Mouse (Mus musculus) c-Kit-positive CD71-positive TER-119-negative erythroid progenitor cells, embryonic 14.5 days (primary cell): ENCODE measurements around the gene Chn1.

ENCODE experiments used
- DNase-seq: peaks from one replicate; pipeline ENCODE4 v3.0.0-alpha.2; 2013; ENCODE audit warnings: low read depth

Gene Chn1

GRCm38 (mm10) chr2:73592231-73593100 lies 182.7 kb downstream of the Chn1 start:
- DNase-seq, result no peak

GRCm38 (mm10) chr2:73591246-73591645 lies 183.9 kb downstream of the Chn1 start:
- no peak for DNase-seq

GRCm38 (mm10) chr2:73590106-73590505 lies 185.0 kb downstream of the Chn1 start:
- no peak for DNase-seq

GRCm38 (mm10) chr2:73588951-73589350 lies 186.2 kb downstream of the Chn1 start:
- DNase-seq, result no peak

- no peak for DNase-seq
Measured at GRCm38 (mm10) chr2:73587109-73587506, 188.0 kb downstream of the Chn1 start.

DNA sequence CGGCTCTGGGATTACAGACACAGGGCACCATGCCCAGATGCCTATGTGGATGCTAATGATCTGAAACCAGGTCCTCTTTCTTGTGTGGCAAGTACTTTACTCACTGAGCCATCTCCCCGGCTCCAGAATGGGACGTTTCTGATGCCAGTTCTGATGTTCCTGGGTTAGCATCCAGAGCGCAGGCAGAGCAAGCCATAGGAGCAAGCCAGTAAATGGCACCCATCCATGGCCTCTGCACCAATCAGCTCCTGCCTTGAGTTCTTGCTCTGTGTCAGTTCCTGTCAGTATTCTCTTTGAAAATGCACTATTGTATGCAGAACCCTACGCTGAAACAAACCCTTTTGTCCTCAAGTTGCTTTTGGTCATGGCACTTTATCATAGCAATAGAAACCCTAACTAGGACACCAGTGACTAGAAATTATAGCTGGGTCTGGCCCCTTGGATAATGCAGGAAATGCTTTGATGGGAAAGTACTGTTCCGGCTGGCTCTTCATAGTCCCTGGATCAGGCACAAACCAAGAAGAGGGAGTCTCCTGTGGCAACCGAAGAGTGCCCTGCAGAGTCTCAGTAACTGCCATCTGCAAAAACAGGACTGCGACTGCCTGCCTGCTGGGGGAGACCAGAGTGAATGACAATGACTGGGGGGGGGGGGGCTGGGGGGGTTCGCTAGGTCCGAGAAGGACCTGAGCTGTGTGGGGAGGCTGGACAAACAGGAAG lies 188.6 kb downstream of the Chn1 start:
- DNase-seq, result no peak

GRCm38 (mm10) chr2:73585347-73585831 lies 189.8 kb downstream of the Chn1 start:
- no peak for DNase-seq

DNA sequence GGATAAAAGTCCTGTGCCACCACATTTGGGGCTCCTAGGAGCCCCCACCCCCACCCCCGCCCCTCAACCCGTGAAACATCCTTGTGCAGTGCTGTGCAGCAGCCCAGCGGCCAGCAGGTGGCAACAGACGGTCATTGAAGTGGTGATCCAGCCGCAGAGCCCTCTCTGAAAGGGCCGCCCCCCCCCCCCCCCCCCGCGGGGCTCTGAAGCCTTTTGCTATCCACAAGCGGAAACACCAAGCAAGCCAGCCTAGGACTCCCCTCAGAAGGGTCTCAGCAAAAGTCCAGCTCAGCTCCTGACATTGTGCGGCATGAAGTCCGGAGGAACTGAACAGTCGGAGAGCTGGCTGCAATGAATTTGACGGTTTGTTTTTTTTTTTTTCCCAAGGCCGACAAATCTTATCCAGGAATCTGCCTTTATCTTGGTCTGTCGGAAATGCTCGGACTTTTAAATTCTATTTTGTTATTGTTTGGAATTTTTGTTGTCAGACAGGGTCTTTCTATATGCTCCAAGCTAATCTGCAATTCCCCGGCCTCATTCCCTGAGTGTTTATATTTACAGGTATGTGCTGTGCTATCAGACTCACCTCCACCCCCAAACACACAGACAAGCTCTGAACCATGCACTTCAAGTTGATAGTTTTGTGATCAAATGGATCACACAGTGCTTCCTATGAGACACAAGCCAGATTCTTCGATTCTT lies 190.3 kb downstream of the Chn1 start:
- DNase-seq, result no peak

- DNase-seq, result no peak
Measured at GRCm38 (mm10) chr2:73580720-73581119, 194.4 kb downstream of the Chn1 start.

- no peak for DNase-seq
Measured at GRCm38 (mm10) chr2:73580166-73580565, 195.0 kb downstream of the Chn1 start, which contains the start of gene Chrna1. Chrna1 (minus strand) TSS chr2:73580338.

DNA sequence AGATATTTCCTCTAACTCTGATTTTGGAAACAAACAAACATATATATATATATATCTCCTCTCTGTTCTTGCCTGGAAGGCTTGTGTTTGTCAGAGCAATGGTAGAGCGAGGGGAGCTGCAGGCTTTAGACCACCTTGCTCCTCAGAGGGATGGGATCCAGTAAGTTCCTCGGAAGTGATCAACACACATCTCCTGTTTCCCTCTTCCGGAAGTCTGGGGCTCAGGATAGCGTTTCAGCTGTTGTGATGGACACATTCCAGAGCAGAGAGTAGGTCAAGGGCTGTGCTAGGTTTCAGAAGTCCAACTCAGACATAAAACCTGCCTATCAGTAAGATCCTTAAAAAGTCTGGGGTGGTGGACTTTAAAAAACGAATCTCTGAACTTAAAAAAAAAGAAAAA lies 196.0 kb downstream of the Chn1 start:
- DNase-seq, result no peak

GRCm38 (mm10) chr2:73574418-73574817 lies 200.7 kb downstream of the Chn1 start:
- DNase-seq, result no peak

DNA sequence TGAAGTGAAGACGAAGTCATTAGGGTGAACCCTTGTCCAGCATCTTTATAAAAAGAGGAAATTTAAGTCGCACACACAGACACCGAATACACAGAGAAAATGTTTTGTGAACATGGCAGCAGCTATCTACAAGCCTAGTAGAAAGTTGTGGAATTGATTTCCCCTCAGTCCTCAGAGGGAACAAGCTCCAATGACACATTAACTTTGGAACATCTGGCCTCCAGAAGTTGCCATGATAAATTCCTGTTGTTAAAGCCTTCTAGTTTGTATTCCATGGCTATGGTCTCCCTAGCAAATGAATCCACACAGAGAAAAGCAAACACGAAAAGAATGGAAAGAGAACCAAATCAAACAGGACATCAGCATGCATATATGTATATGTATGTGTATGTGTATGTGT lies 201.6 kb downstream of the Chn1 start:
- DNase-seq, result no peak

DNA sequence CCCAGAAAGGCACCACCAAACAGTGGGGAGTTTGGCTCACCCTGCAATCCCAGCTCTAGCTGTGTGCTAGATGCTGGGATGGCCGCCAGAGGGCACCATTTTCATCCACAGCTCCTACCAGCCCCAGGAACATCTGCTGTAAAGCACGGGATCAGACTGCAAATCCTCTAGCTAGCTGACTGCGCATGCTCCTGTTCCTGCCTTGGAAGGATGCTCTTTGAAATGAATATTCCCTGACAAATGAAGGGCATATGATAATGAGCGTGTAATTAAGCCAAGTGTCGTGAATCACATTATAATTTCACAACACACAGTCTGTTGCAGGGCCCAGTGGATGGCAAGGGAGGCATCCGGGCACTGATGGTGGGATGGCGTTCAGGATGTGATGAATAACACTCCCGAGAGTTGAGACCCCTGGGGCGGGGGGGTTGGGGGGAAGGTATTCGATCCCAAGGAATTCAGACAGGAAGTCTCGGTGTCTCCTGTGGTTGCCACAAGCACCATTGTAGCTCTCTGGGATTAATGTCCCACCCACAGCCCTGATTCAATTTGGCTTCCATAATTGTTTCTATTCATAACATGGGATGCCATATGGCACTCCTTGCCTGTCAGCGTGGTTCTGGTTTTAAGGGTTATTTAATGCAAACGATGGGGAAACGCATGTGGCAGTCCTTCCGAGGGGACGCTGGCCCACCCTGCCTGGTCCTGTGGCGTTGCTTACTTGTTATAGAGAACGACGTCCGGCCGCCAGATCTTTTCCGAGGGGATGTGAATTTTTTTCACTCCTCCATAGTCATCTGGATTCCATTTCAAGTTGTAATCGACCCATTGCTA lies 202.4 kb downstream of the Chn1 start:
- no peak for DNase-seq

DNA sequence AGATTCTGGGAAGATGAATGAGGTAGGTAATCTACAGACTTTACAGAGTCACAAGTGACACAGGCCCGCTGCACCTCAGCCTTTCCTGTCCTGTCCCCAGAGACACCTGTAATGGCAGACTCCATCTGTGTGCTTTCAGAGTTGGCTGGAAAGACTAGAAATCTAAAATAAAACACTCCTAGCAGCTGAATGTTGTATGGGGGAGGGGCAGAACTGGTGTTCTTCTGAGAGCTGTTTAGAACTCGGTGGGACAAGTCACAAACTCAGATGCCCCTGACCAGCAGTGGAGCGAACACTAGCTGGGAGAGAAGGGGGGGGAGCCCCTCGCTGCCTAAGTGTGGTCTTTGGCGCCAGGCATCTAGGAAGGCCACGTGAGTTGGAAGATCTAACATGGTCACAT lies 203.2 kb downstream of the Chn1 start:
- no peak for DNase-seq

DNA sequence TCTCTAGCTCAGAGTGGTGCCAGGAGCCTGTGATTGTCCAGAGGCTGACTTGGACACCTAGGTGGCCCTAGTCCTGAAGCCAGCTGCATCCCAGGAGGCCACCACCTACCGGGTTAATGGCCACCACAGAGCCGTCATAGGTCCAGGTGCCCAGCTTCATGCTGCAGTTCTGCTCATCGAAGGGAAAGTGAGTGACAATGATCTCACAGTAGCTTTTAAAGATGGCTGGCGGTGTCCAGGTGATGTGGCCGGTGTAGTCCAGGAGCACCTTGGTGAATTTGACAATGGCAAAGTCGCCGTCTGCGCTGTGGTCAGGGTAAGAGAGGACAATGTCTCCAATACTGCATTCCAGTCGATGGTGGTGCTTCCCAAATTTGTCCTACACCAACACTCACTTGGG lies 203.8 kb downstream of the Chn1 start:
- no peak for DNase-seq

DNA sequence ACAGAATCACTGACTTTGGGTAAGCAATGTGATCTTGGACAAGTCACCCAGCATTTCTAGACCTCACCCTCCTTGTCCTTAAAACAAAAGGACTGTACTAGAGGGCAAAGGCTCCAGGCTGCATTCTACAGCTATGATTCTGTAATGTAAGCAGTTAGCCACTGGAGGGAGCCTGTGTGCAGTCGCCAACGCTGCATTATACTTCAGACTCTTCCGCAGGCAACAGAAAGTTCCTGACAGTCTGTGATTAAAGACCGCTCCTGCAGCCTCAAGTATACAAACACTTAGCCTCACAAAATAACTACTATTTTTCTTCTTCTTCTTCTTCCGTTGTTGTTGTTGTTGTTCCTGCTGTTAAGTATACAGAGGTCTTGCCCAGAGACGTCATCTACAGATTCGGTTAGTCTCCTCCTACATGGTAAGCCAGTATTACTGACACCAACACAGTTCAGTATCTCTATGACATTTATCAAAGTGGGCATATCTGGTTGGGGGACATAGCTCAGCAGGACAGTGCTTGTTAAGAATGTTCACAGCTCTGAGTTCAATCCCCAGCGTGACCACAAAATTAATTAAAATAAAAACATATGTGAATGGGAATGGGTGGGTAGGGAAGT lies 208.0 kb downstream of the Chn1 start:
- peak; percentile 40 for DNase-seq

DNA sequence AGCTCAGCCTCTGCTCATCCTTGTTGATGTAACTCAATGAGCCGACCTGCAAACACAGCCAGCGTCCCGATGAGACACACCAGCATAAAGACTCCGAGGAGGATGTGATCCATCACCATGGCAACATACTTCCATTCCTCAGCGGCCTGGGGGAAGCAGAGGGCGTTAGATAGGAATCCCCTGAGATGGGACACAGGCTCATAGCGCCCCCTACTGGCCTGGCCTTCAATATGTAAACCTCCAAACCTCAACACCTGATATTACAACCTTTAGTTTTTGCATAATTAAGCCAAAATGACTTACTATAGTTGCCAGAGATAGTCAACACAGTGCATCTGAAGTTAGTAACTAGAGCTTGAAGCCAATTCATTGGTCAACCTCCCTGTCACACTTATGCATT lies 209.0 kb downstream of the Chn1 start:
- no peak for DNase-seq

- DNase-seq, result no peak
Measured at GRCm38 (mm10) chr2:73563690-73564089, 211.5 kb downstream of the Chn1 start.

- no peak for DNase-seq
Measured at GRCm38 (mm10) chr2:73562656-73563055, 212.5 kb downstream of the Chn1 start.

GRCm38 (mm10) chr2:73561665-73562063 lies 213.5 kb downstream of the Chn1 start:
- peak; percentile 67 for DNase-seq
